Mouse (Mus musculus) kidney, adult 2 months (tissue): ENCODE results near the gene Gm4952. TPM values are rescaled to one million over a fixed set of nuclear protein-coding genes. Genes with fewer than 3 reads are reported as not detected.
"Not testable (repeated sequence)": the region's sequence is repeated elsewhere in the genome, so short reads cannot be mapped to it uniquely, and the experiment has no call there.

Source experiments
- DNase-seq: peaks from one replicate; pipeline ENCODE4 v3.0.0; 2021
- H3K27ac ChIP-seq: fragments of 200-500 bp; 2 replicates; pipeline ENCODE4 v1.5.1; 2012; ENCODE audit warnings: low read depth, low read length, control low read depth, inconsistent platforms; ENCODE audit not compliant: insufficient read depth
- H3K27me3 ChIP-seq: fragments of 200-500 bp; replicated peaks from 2 replicates; pipeline ENCODE4 v1.6.1; 2012; ENCODE audit warnings: mild to moderate bottlenecking, moderate library complexity, low read length, inconsistent platforms; ENCODE audit not compliant: control insufficient read depth, insufficient read depth
- H3K36me3 ChIP-seq: fragments of 200-500 bp; 2 replicates; pipeline ENCODE4 v1.6.1; 2012; ENCODE audit warnings: mild to moderate bottlenecking, moderate library complexity, low read length, inconsistent platforms; ENCODE audit not compliant: control insufficient read depth, insufficient read depth
- H3K4me1 ChIP-seq: fragments of 200-500 bp; 2 replicates; pipeline ENCODE4 v1.6.1; 2011; ENCODE audit warnings: low read length; ENCODE audit not compliant: control insufficient read depth, insufficient read depth
- H3K4me3 ChIP-seq: fragments of 200-500 bp; 2 replicates; pipeline ENCODE4 v1.5.1; 2011; ENCODE audit warnings: mild to moderate bottlenecking, low read depth, low read length, control low read depth; ENCODE audit not compliant: insufficient read depth
- CTCF ChIP-seq: fragments of 200-500 bp; conservative IDR thresholded peaks from 2 replicates; pipeline ENCODE4 v1.5.1; 2011; ENCODE audit warnings: low read depth, mild to moderate bottlenecking, control low read depth, low read length, moderate library complexity, mixed read lengths; ENCODE audit not compliant: insufficient read depth, insufficient read length
- POLR2A ChIP-seq: fragments of 200-500 bp; IDR thresholded peaks from one replicate; pipeline ENCODE4 v1.6.1; 2011; ENCODE audit warnings: low read depth, low read length, control low read depth
- WGBS: fragments of 180-500 bp; shearing (Covaris S2); methylation state at CpG from one replicate; pipeline ENCODE4 v1.1.7; 2018; 5-methylcytosine and 5-hydroxymethylcytosine counted together
- polyA plus RNA-seq: library from polyadenylated mRNA; depleted of rRNA; stranded (reverse); fragments of >200 nt; gene quantifications from 2 replicates; pipeline ENCODE4 v1.2.3, GENCODE M21; 2012; rRNA removed

Gene Gm4952
- polyA plus RNA-seq, 1 experiment: 2.5 TPM

DNA sequence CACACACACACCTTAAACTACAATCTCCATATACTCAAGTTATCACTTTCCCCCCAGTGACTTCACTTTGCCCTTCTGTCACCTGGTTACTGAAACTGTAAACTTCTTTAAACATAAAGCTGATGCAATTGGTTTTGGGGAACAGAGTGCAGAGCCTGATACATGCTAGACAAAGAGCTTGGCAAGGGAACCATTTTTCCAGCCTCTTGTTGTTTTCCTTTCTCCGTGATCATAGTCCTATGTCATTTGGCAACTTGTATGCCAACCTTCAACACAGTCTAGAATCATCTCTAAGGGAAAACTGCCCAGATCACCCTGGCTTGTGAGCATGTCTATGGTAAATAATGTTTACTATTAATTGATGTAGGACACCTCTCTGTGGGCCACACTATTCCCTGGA is 38.3 kb downstream of the Gm4952 start:
- Histone ChIP-seq H3K36me3 (peaks cover 2% of the 10 kb centered on the region; the same call in 1 of the 2 replicates), H3K4me3 (peak overlapping the region; percentile 14; the same call in 1 of the 2 replicates), H3K27ac (peak overlapping the region; percentile 100), H3K27me3 (no peaks in the 10 kb centered on the region; the same call in 1 of the 2 replicates), H3K4me1 (peaks cover 7% of the 10 kb centered on the region; the same call in 1 of the 2 replicates)
- no peak for DNase-seq
- WGBS: 31% methylated on average over 1 of the region's 1 CpGs
- TF ChIP-seq POLR2A (no peak), CTCF (no peak)

DNA sequence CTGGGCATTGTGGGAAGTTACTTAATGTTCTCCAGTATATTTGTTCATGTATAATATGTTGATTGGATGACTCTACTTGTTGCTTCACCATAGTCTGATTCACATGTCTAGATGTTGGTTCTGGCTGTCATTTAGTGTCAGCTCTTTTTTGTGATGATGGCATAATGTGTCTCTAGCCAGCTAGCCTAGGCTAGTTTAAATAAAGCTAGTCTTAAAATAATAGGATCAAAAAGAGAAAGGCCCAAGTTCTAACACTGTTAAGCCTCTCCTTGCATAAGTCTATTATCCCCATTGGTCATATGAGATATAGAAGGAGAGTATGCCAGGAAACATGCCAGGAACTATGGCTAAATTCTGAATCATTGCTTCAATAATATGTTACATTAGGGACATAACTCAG is 49.7 kb downstream of the Gm4952 start:
- DNase-seq: no peak
- H3K27me3 ChIP-seq: no peaks in the 10 kb centered on the region
- H3K36me3 ChIP-seq: peaks cover 15% of the 10 kb centered on the region
- no peak for TF ChIP-seq POLR2A
- TF ChIP-seq CTCF: no peak
- no peak overlapping the region for H3K4me3 ChIP-seq
- no peaks in the 10 kb centered on the region for H3K4me1 ChIP-seq
- no peak overlapping the region for H3K27ac ChIP-seq

- 77% methylated on average over 1 of the region's 1 CpGs for WGBS
- no peak for DNase-seq
Measured at GRCm38 (mm10) chr19:12666156-12666555, 66.4 kb downstream of the Gm4952 start.

DNA sequence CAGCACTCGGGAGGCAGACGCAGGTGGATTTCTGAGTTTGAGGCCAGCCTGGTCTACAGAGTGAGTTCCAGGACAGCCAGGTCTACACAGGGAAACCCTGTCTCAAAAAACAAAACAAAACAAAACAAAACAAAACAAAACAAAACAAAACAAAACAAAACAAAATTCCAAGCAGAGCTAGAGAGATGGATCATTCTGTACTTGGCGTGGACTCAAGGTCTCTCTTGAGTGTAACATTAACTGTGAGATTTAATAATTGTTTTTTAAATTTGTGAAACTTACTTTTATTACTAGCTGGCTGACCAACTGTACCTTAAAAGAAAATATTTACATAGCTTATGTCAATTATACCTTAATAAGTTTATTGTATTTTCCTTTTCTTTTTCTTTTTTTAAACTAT is 68.8 kb downstream of the Gm4952 start:
- not testable (repeated sequence) for H3K36me3 ChIP-seq, H3K4me1 ChIP-seq
- 59% methylated on average over 3 of the region's 3 CpGs for WGBS

More at GRCm38 (mm10) chr19:12666156-12666555, 66.4 kb downstream of the Gm4952 start:
- Histone ChIP-seq H3K27ac (no peak overlapping the region), H3K27me3 (no peaks in the 10 kb centered on the region), H3K36me3 (no peaks in the 10 kb centered on the region), H3K4me3 (no peak overlapping the region), H3K4me1 (peaks cover 5% of the 10 kb centered on the region; the same call in 1 of the 2 replicates)
- no peak for TF ChIP-seq POLR2A

GRCm38 (mm10) chr19:12670139-12670538 is 70.4 kb downstream of the Gm4952 start, which contains the start of gene Olfr1442:
TSS of gene Olfr1442 (plus strand) at chr19:12670439.
- H3K27ac ChIP-seq: no peak within 1 kb of the TSS
- H3K4me3 ChIP-seq: no peak within 1 kb of the TSS
- H3K27me3 ChIP-seq: no peaks in the 10 kb centered on the region
- H3K4me1 ChIP-seq: peaks cover 5% of the 10 kb centered on the region; the same call in 1 of the 2 replicates
- TF ChIP-seq CTCF (no peak), POLR2A (no peak)
- DNase-seq: no peak
- no peaks in the 10 kb centered on the region for H3K36me3 ChIP-seq

More for the DNA sequence above, 68.8 kb downstream of the Gm4952 start:
- peak overlapping the region; percentile 63 for H3K27ac ChIP-seq
- not testable (repeated sequence) for H3K27me3 ChIP-seq, H3K4me3 ChIP-seq
- DNase-seq: peak; percentile 50

GRCm38 (mm10) chr19:12671051-12671450 is 71.3 kb downstream of the Gm4952 start:
- no peak for TF ChIP-seq CTCF
- TF ChIP-seq POLR2A: no peak
- Histone ChIP-seq H3K27me3 (no peaks in the 10 kb centered on the region), H3K4me1 (peaks cover 5% of the 10 kb centered on the region; the same call in 1 of the 2 replicates), H3K27ac (no peak overlapping the region), H3K36me3 (no peaks in the 10 kb centered on the region), H3K4me3 (no peak overlapping the region)
- 86% methylated on average over 4 of the region's 4 CpGs for WGBS
- no peak for DNase-seq

DNA sequence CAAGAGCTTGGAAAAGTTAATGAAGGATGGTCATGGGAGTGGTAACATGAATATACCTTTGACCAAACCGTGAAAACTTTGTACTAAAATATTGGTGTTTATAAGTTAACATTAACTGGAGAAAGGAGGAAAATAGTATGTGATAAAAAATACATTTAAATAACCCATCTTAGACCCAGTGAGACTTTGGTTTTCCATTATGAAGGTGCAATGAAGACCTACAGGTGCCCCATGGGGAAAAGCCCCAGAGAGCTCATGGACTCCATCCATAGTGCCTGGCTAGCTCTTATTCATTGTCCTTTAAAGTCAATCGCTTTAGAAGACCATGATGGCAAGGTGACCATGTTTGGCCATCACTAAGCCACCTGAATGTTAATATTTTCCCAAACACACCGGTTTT is 78.0 kb downstream of the Gm4952 start, which contains the start of gene Olfr1443:
Olfr1443 (plus strand) TSS at position 301 of the 400 bp plus-strand sequence.
- no peaks in the 10 kb centered on the region for H3K36me3 ChIP-seq
- DNase-seq: peak; percentile 55
- H3K27ac ChIP-seq: peak within 1 kb of the TSS; percentile 68; the same call in 1 of the 2 replicates
- WGBS: 50% methylated on average over 3 of the region's 3 CpGs
- no peaks in the 10 kb centered on the region; the same call in 1 of the 2 replicates for H3K4me1 ChIP-seq
- TF ChIP-seq POLR2A (no peak), CTCF (no peak)
- H3K27me3 ChIP-seq: no peaks in the 10 kb centered on the region
- H3K4me3 ChIP-seq: no peak within 1 kb of the TSS

Other genes with a start within 250 kb of the Gm4952 start
- not detected in 2 replicates for gene Olfr1440, start 212.7 kb upstream of the Gm4952 start, polyA plus RNA-seq
- gene Olfr1441, start 182.5 kb upstream of the Gm4952 start, polyA plus RNA-seq: not detected in 2 replicates
- gene Pfpl, start 172.1 kb upstream of the Gm4952 start, polyA plus RNA-seq: not detected in 2 replicates
- 3.8 and 7.4 TPM in 2 replicates for gene Mpeg1, start 139.2 kb upstream of the Gm4952 start, polyA plus RNA-seq
- 10.6 and 11.3 TPM in 2 replicates for gene Dtx4, start 98.5 kb upstream of the Gm4952 start, polyA plus RNA-seq
- gene Fam111a, start 54.2 kb upstream of the Gm4952 start, polyA plus RNA-seq: 0.45 and 1.4 TPM in 2 replicates
- 138 and 191 TPM in 2 replicates for gene Glyat, start 33.3 kb downstream of the Gm4952 start, polyA plus RNA-seq
- gene Olfr1442, start 70.5 kb downstream of the Gm4952 start, polyA plus RNA-seq: 0.11 and 0.16 TPM in 2 replicates
- not detected in 2 replicates for gene Olfr1443, start 78.1 kb downstream of the Gm4952 start, polyA plus RNA-seq
- 1,454 and 1,674 TPM in 2 replicates for gene Keg1, start 95.8 kb downstream of the Gm4952 start, polyA plus RNA-seq
- gene Cntf, start 165.7 kb downstream of the Gm4952 start, polyA plus RNA-seq: 2.9 and 3.6 TPM in 2 replicates
- 15.7 and 17.7 TPM in 2 replicates for gene Zfp91, start 196.2 kb downstream of the Gm4952 start, polyA plus RNA-seq
- gene Lpxn, start 196.2 kb downstream of the Gm4952 start, polyA plus RNA-seq: 1.8 and 3.2 TPM in 2 replicates
- gene Gm5244, start 246.7 kb downstream of the Gm4952 start, polyA plus RNA-seq: not detected in 2 replicates